Mouse (Mus musculus) ES-Bruce4 (cell line): ENCODE results near the gene Cnot1.
A peak's percentile ranks its signal among the peaks of the same experiment; 100 is the strongest.

ENCODE experiments used
- CTCF ChIP-seq: IDR thresholded peaks from one replicate; pipeline ENCODE4 v1.8.1; 2011; ENCODE audit warnings: low read depth, low read length
- POLR2A ChIP-seq: IDR thresholded peaks from one replicate; pipeline ENCODE4 v1.8.1; 2011; ENCODE audit warnings: low read length; ENCODE audit not compliant: insufficient read depth

GRCm38 (mm10) chr8:95702480-95703446, 104.5 kb downstream of the Cnot1 start:
- TF ChIP-seq CTCF (no peak), POLR2A (peak; percentile 31)
